Mouse (Mus musculus): ENCODE results near the gene Cyp26a1.

- TF ChIP-seq CTCF (IDR thresholded peaks at IDR 0.05; ENCODE audit: low read depth) (no peak), EP300 (IDR thresholded peaks at IDR 0.05; ENCODE audit: low read depth) (no peak)
Measured at GRCm38 (mm10) chr19:37673393-37673792, 24.2 kb upstream of the Cyp26a1 start.
